Mouse (Mus musculus) forebrain, embryonic 10.5 days (tissue): Measurements from ENCODE around the gene Cxcl3. TPM values are rescaled to one million over a fixed set of nuclear protein-coding genes. Genes with fewer than 3 reads are reported as not detected.

Experiments used
- DNase-seq: peaks from one replicate; pipeline ENCODE4 v3.0.0-alpha.2; 2017; ENCODE audit warnings: low spot score; ENCODE audit errors: extremely low spot score
- H3K27ac ChIP-seq: fragments of 300-500 bp; sonication (generic); 2 replicates; pipeline ENCODE4 v1.5.1; 2016; ENCODE audit warnings: mild to moderate bottlenecking
- H3K27me3 ChIP-seq: fragments of 300-500 bp; sonication (generic); 2 replicates; pipeline ENCODE4 v1.6.1; 2016; ENCODE audit warnings: mild to moderate bottlenecking; ENCODE audit not compliant: poor library complexity, severe bottlenecking
- H3K36me3 ChIP-seq: fragments of 300-500 bp; sonication (generic); replicated peaks from 2 replicates; pipeline ENCODE4 v1.6.1; 2016; ENCODE audit warnings: mild to moderate bottlenecking, moderate library complexity
- H3K4me1 ChIP-seq: fragments of 300-500 bp; sonication (generic); 2 replicates; pipeline ENCODE4 v1.6.1; 2016
- H3K4me3 ChIP-seq: fragments of 300-500 bp; sonication (generic); 2 replicates; pipeline ENCODE4 v1.5.1; 2016; ENCODE audit warnings: mild to moderate bottlenecking, moderate library complexity
- H3K9me3 ChIP-seq: fragments of 300-500 bp; sonication (generic); 2 replicates; pipeline ENCODE4 v1.6.1; 2016; ENCODE audit warnings: mild to moderate bottlenecking, moderate library complexity
- WGBS: fragments of 180-500 bp; shearing (Covaris S2); methylation state at CpG from one replicate; pipeline ENCODE4 v1.1.7; 2016; 5-methylcytosine and 5-hydroxymethylcytosine counted together
- polyA plus RNA-seq: library from polyadenylated mRNA; unstranded; fragments of >200 nt; fragmentation: Nextera tagmentation; extraction: Ambion mirVana; gene quantifications from 2 replicates; pipeline ENCODE4 v1.2.1, GENCODE M21; 2016

Gene Cxcl3
- polyA plus RNA-seq: not detected in 2 replicates

DNA sequence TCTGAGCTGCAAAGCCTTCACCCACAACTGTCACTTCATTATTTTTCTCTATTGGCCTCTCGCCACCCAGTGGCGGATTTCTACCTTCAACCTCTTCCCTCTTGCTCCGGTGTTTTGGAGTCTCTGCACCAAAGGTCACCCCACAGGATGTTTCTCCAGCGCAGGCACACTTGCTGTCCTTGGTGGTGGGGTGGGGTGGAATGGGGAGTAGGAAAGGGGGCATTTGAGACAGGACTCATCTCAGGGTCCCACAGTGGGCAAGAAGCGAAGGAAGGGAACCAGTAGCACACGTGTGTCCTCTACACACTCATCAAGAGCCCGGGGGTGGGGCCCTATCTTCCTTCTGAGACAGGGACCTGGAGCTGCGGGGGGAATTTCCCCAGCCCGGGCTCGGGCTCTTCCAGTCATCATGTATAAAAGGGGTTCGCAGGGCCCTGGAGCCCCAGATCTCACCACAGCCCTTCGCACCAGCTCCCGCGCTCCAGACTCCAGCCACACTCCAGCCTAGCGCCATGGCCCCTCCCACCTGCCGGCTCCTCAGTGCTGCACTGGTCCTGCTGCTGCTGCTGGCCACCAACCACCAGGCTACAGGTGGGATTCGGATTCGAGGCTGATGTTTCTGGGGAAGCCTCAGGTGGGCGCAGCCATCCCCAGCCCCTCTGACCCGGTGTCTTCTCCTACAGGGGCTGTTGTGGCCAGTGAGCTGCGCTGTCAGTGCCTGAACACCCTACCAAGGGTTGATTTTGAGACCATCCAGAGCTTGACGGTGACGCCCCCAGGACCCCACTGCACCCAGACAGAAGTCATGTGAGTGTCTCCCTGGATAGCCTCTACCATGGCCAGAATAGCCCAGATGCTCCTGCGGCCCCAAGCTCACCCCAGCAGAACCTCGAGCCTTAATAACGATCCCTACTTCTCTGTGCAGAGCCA lies at the start of gene Cxcl3:
Cxcl3 (plus strand) TSS at position 445 of the 930 bp plus-strand sequence.
- WGBS: 15% methylated on average over 26 of the region's 26 CpGs
- H3K36me3 ChIP-seq: no peaks in the 10 kb centered on the region
- H3K27ac ChIP-seq: no peak within 1 kb of the TSS
- no peaks in the 10 kb centered on the region for H3K9me3 ChIP-seq
- peaks cover 9% of the 10 kb centered on the region for H3K4me1 ChIP-seq
- peak within 1 kb of the TSS; percentile 52 for H3K4me3 ChIP-seq
- peaks cover 8% of the 10 kb centered on the region for H3K27me3 ChIP-seq
- peak; percentile 44 for DNase-seq

DNA sequence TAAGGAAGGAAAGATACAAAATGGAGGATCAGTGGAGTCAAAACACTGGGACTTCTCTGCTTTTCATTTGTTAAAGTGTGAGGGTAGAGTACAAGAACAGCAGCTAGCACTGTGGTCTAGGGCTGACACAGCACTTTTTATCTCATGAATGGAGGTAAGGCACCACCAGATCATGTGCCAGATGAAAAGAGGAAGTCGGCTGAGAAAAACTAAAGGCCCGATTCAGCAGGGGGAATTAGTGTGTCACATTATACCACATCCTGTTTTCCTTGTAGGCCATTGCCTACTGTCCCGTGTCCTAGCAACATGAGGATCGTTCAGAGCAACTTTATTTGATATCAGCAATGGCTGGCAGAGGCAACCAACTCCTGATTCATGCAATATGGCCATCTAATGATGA lies 43.9 kb upstream of the Cxcl3 start:
- H3K4me1 ChIP-seq: no peaks in the 10 kb centered on the region
- H3K9me3 ChIP-seq: no peaks in the 10 kb centered on the region
- H3K4me3 ChIP-seq: no peak overlapping the region
- H3K27ac ChIP-seq: no peak overlapping the region
- DNase-seq: no peak
- no peaks in the 10 kb centered on the region for H3K36me3 ChIP-seq
- WGBS: 71% methylated on average over 4 of the region's 4 CpGs
- H3K27me3 ChIP-seq: no peaks in the 10 kb centered on the region

DNA sequence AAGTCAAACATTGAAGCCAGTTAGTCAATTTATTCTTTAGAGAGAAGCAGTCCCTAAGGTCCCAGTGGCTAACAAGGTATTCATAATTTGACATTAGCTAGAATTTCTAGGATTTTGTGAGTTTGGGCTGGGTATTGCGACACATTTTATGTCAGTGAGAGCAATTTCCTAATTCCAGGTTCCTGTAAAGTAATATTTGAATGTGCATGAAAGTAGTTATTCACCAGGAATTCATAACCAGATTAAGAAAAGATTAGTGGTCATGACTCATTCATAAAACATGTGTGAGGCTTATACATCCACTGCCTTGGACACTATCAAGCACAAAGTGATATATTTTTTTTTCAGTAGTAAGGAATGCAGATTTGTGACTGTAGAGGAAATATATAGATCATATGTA lies 32.0 kb upstream of the Cxcl3 start:
- Histone ChIP-seq H3K27me3 (peaks cover 30% of the 10 kb centered on the region), H3K4me1 (peaks cover 41% of the 10 kb centered on the region), H3K4me3 (no peak overlapping the region), H3K27ac (no peak overlapping the region), H3K9me3 (no peaks in the 10 kb centered on the region), H3K36me3 (no peaks in the 10 kb centered on the region)
- DNase-seq: no peak
- 97% methylated on average over 1 of the region's 1 CpGs for WGBS

DNA sequence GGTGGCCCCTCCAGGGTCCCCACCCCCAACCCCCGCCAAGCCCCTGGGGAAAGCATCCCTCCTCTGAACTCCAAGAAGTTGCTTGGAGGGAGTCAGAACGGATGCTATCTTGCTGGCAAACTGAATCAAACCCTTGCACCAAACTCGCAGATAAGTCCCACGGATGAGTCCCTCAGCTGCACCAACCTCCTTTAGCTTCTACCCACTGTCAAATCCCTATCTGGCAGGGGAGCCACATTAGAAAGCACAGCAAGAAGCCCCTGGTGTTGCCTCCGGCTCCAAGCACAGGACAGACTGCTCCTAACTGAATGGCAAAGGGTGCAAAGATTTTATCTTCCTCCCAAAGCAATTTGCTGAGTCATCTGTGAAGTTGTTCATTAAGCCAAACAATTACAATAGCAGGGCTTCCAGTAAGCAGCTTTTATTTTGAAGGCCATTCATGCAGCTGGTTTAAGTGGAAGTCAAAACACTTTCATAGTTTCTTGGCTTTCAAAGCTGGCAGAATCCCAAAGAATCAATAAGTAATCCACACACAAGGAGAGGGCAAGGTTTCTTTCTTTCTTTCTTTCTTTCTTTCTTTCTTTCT lies 27.8 kb upstream of the Cxcl3 start:
- WGBS: 35% methylated on average over 5 of the region's 5 CpGs
- Histone ChIP-seq H3K4me1 (peaks cover 50% of the 10 kb centered on the region), H3K27me3 (peaks cover 59% of the 10 kb centered on the region), H3K9me3 (no peaks in the 10 kb centered on the region), H3K4me3 (no peak overlapping the region), H3K36me3 (no peaks in the 10 kb centered on the region), H3K27ac (no peak overlapping the region)
- no peak for DNase-seq

DNA sequence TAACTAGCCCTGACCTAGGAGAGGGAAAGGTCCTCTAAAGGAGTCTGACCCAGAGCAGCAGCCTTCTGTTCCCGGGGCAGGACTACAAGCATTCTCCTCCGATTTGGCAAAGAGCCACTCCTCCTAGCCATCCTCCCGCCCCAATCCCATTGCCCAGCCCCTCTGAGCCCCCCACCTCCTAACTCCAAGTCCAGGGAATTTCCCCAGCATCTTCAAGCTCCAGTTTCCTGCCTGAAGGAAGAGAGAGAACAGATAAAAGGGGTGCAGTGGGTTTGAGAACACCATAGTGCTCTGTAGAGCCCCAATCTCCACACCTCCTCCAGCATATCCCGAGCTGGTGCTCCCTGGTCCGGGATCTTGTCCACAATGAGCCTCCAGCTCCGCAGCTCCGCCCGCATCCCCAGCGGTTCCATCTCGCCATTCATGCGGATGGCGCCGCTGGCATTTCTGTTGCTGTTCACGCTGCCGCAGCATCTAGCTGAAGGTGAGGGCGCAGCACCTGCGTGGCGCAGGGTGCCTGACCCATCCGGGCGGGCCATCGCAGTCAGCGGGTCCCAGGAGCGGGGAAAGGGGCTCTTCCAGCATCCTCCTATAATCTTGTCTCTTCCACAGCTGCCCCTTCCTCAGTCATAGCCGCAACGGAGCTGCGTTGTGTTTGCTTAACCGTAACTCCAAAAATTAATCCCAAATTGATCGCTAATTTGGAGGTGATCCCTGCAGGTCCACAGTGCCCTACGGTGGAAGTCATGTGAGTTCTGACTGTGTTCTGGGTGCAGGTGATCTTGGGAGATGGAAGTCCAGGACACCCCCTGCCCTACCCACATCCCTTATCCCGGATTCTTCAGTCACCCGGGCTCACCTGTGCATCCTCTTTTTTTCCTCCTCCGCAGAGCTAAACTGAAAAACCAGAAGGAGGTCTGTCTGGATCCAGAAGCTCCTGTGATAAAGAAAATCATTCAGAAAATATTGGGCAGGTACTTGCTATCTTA lies 26.5 kb upstream of the Cxcl3 start, which contains the start of gene Cxcl5:
Cxcl5 (plus strand) TSS at position 284 of the 989 bp plus-strand sequence.
- no peaks in the 10 kb centered on the region for H3K9me3 ChIP-seq
- peak; percentile 33 for DNase-seq
- peaks cover 53% of the 10 kb centered on the region for H3K27me3 ChIP-seq
- H3K4me3 ChIP-seq: peak within 1 kb of the TSS; percentile 55
- 4% methylated on average over 32 of the region's 32 CpGs for WGBS
- H3K4me1 ChIP-seq: peaks cover 50% of the 10 kb centered on the region
- H3K36me3 ChIP-seq: no peaks in the 10 kb centered on the region
- H3K27ac ChIP-seq: peak within 1 kb of the TSS; percentile 58; the same call in 1 of the 2 replicates

DNA sequence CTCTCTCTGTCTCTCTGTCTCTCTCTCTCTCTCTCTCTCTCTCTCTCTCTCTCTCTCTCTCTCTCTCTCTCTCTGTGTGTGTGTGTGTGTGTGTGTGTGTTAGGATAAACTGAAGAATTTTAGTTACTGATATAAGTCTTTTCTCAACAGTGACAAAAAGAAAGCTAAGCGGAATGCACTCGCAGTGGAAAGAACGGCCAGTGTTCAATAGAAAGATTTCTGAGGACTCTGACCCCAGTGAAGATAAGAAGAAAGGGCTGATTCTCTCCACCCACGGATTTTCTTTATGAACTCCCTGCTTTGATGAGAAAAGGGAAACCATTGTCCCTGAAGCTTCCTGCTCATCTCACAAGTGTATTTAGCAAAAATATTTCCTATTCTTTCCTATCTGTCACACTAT lies 25.6 kb upstream of the Cxcl3 start:
- no peaks in the 10 kb centered on the region for H3K36me3 ChIP-seq
- peaks cover 46% of the 10 kb centered on the region for H3K4me1 ChIP-seq
- peaks cover 50% of the 10 kb centered on the region for H3K27me3 ChIP-seq
- no peak for DNase-seq
- H3K4me3 ChIP-seq: no peak overlapping the region
- WGBS: 66% methylated on average over 4 of the region's 4 CpGs
- no peak overlapping the region for H3K27ac ChIP-seq
- H3K9me3 ChIP-seq: no peaks in the 10 kb centered on the region

DNA sequence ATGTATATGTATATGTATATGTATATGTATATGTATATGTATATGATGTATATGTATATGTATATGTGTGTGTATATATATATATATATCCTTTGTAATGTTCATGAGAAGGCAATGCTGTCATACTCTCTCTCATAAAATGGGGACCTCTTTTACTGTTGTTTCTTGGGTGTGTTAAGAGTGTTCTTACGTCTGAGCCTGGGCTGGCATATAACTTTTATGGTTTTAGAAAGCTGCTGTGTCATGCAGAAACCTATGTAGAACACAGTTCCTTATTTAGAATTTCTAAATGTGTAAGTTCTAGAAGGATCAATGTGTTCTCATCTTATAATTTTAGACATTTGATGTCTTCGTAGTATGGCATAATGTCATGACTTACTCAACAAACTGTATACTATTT lies 25.1 kb upstream of the Cxcl3 start:
- Histone ChIP-seq H3K4me1 (peaks cover 40% of the 10 kb centered on the region), H3K27me3 (peaks cover 50% of the 10 kb centered on the region), H3K27ac (no peak overlapping the region), H3K9me3 (no peaks in the 10 kb centered on the region), H3K4me3 (no peak overlapping the region), H3K36me3 (no peaks in the 10 kb centered on the region)
- 94% methylated on average over 2 of the region's 2 CpGs for WGBS
- no peak for DNase-seq

DNA sequence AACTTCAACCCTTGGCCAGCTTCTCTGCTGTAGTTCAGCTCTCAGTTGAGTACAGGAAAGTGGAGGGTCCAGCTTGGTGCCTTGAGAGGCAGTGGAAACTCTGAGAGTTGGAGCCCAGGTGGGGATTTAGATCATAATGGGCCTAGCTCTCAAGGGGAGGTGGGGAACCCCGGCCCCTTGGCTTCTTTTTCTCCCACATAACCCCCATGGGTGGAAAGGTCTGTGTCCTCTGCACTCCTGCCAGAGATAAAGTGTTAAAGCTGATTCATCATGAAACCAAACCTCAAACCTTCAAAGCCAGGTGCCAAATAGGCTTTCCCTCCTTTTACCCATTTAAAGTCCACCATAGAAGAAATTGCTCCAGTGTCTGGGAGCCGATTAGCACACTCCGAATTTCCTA lies 24.1 kb upstream of the Cxcl3 start:
- 93% methylated on average over 3 of the region's 3 CpGs for WGBS
- no peak for DNase-seq
- Histone ChIP-seq H3K9me3 (no peaks in the 10 kb centered on the region), H3K27me3 (peaks cover 49% of the 10 kb centered on the region), H3K4me1 (peaks cover 30% of the 10 kb centered on the region), H3K4me3 (no peak overlapping the region), H3K36me3 (no peaks in the 10 kb centered on the region), H3K27ac (no peak overlapping the region)

DNA sequence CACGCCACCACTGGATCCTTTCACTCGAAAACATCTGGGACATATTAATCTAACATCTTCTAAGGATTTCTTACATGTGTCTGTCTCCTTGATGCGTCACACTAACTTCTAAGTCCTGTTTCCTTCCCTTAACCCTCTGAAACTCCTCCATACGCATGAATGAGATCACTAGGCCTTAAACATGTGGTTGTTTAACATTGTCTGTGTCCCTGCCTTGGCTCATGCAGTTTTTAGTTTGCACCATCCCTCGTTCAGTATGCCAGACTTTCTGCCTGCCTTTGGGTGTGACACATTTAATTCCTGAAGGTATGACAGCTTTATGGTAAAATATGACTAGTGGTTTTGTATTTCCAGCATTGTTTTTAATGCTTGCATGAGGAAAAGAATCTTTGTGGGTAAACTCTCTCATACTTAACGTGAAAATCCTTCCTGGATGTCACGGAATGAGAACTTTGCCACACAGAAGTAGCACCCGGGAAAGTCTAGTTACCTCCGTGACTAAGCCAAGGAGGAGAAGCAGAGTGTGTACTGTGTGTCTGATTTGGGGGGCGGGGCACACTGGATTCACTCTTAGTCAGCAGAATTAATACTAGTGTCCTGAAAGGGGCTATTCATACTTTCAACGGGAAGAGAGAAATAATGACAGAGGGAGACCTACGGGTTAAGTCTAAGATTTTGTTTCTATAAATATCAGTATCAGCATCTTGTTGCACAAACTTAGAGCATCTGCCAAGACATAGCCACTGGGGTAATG lies 21.8 kb upstream of the Cxcl3 start:
- Histone ChIP-seq H3K4me3 (no peak overlapping the region), H3K4me1 (peaks cover 8% of the 10 kb centered on the region), H3K27me3 (peaks cover 27% of the 10 kb centered on the region), H3K9me3 (no peaks in the 10 kb centered on the region), H3K27ac (no peak overlapping the region), H3K36me3 (no peaks in the 10 kb centered on the region)
- WGBS: 83% methylated on average over 12 of the region's 12 CpGs
- DNase-seq: no peak

DNA sequence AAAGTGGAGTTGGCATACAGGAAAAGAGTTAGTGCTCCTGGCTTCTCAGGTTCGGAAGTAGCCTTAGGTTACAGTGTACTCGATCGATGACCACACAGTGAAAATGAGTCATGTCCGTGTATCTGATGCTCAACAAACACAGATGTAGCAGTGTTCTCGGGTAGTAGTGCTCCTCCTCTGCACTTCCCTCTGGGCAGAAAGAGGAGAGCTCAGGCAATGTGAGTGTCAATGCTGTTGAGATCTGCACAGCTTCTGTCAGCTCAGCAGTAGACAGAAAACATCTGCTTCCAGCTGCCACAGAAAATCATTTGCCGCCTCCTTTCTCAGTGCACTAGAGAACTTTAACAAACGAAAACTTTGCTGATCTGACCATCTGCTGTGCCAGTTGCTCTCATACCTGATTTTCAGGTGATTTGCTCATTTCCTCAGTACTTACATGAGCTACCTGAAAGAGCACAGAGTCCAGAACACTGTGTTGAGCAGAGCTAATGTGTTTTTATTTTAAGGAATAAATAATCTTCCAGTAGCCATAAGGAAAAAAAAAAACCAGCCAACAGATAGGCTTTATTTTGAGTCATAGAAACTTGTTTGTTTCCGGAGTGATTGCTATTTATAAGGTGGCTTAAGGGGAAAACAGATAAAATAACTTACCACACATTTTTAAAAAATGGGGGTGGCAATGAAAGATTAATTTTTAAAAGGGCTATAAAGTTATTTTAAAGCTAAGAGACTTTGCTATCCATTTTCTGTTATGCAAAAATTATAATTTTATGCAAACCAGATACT lies 19.9 kb upstream of the Cxcl3 start:
- no peaks in the 10 kb centered on the region for H3K36me3 ChIP-seq
- no peaks in the 10 kb centered on the region for H3K9me3 ChIP-seq
- no peaks in the 10 kb centered on the region for H3K4me1 ChIP-seq
- peaks cover 12% of the 10 kb centered on the region for H3K27me3 ChIP-seq
- WGBS: 77% methylated on average over 8 of the region's 8 CpGs
- DNase-seq: no peak
- H3K27ac ChIP-seq: no peak overlapping the region
- H3K4me3 ChIP-seq: no peak overlapping the region

DNA sequence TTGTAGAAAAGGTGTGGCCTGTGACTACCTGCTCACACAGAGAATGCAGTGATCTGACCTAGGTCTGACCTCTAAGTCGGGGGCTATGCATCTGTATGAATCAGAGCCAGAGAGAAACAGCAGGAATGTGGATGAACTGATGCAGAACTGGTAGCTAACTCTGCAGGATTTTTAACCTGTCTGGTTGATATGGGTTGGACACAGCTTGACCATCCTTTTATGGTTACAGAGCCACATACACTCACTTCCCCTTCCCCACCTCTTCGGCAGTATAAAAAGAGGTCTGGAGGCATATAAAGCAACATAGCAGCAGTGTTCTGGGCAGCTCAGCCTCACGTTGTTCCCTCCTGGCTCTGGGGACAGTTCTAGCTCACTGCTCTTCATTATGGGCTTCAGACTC lies 17.7 kb upstream of the Cxcl3 start, which contains the start of gene Ppbp:
Ppbp (plus strand) TSS at position 301 of the 400 bp plus-strand sequence.
- no peak within 1 kb of the TSS for H3K4me3 ChIP-seq
- no peaks in the 10 kb centered on the region for H3K27me3 ChIP-seq
- 75% methylated on average over 3 of the region's 3 CpGs for WGBS
- H3K36me3 ChIP-seq: no peaks in the 10 kb centered on the region
- no peak within 1 kb of the TSS for H3K27ac ChIP-seq
- no peaks in the 10 kb centered on the region for H3K4me1 ChIP-seq
- DNase-seq: no peak
- H3K9me3 ChIP-seq: no peaks in the 10 kb centered on the region
